Mouse (Mus musculus) thymus, adult 2 months (tissue): ENCODE results near the gene Gm26657. TPM values are rescaled to one million over a fixed set of nuclear protein-coding genes. Genes with fewer than 3 reads are reported as not detected.

Experiments
- DNase-seq: peaks from one replicate; pipeline ENCODE4 v3.0.0; 2021
- H3K27ac ChIP-seq: fragments of 200-500 bp; 2 replicates; pipeline ENCODE4 v1.5.1; 2012; ENCODE audit warnings: low read length, control low read depth; ENCODE audit not compliant: control insufficient read depth, insufficient read depth
- H3K27me3 ChIP-seq: fragments of 200-500 bp; 2 replicates; pipeline ENCODE4 v1.6.1; 2012; ENCODE audit warnings: mild to moderate bottlenecking, low read length, moderate library complexity, mixed read lengths; ENCODE audit not compliant: control insufficient read depth, insufficient read depth
- H3K36me3 ChIP-seq: fragments of 200-500 bp; 2 replicates; pipeline ENCODE4 v1.6.1; 2012; ENCODE audit warnings: mild to moderate bottlenecking, low read length, moderate library complexity; ENCODE audit not compliant: control insufficient read depth, insufficient read depth
- H3K4me1 ChIP-seq: fragments of 200-500 bp; replicated peaks from 2 replicates; pipeline ENCODE4 v1.6.1; 2012; ENCODE audit warnings: low read length; ENCODE audit not compliant: control insufficient read depth, insufficient read depth
- H3K4me3 ChIP-seq: fragments of 200-500 bp; 2 replicates; pipeline ENCODE4 v1.5.1; 2012; ENCODE audit warnings: mild to moderate bottlenecking, low read length, control low read depth, moderate library complexity; ENCODE audit not compliant: control insufficient read depth, insufficient read depth
- CTCF ChIP-seq: fragments of 200-500 bp; IDR thresholded peaks from 2 replicates; pipeline ENCODE4 v1.5.1; 2012; ENCODE audit warnings: mild to moderate bottlenecking, control low read depth, low read length, moderate library complexity, borderline replicate concordance; ENCODE audit not compliant: control insufficient read depth, poor library complexity, insufficient read depth; ENCODE audit errors: extremely low read depth
- POLR2A ChIP-seq: fragments of 200-500 bp; IDR thresholded peaks from 2 replicates; pipeline ENCODE4 v1.6.1; 2012; ENCODE audit warnings: mild to moderate bottlenecking, low read length, control low read depth, moderate library complexity; ENCODE audit not compliant: control insufficient read depth, poor library complexity, insufficient read depth; ENCODE audit errors: extremely low read depth
- WGBS: fragments of 180-500 bp; shearing (Covaris S2); methylation state at CpG from one replicate; pipeline ENCODE4 v1.1.7; 2018; 5-methylcytosine and 5-hydroxymethylcytosine counted together
- polyA plus RNA-seq: library from polyadenylated mRNA; depleted of rRNA; stranded (reverse); fragments of >200 nt; gene quantifications from 2 replicates; pipeline ENCODE4 v1.2.3, GENCODE M21; 2012

Gm26657 gene
- polyA plus RNA-seq, 1 experiment = not detected

DNA sequence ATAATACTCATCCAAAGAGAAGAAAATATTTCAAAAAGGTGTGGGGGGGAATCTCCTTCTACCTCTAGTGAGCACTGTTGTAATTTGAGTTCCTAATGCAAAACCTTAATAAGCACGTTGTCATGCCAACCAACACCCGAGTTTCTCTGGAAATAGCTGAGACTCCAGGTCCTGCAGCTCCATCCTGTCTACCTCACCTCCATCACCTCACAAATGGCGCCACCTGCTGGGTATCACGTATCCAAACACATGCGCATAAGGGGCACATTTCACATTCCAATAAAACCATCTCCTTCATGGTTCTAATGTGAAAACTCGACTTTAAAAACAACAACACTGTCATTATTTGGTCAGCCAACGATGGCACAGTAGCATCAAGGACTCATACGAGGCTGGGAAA, 14.0 kb upstream of the Gm26657 start:
- no peak overlapping the region for H3K4me3 ChIP-seq
- DNase-seq = peak; percentile 33
- whole genome bisulfite sequencing = 73% methylated on average over 8 of the region's 8 CpGs
- no peaks in the 10 kb centered on the region for H3K4me1 ChIP-seq
- H3K27me3 ChIP-seq = no peaks in the 10 kb centered on the region
- H3K27ac ChIP-seq = no peak overlapping the region
- TF ChIP-seq POLR2A (no peak), CTCF (no peak)
- H3K36me3 ChIP-seq = no peaks in the 10 kb centered on the region

DNA sequence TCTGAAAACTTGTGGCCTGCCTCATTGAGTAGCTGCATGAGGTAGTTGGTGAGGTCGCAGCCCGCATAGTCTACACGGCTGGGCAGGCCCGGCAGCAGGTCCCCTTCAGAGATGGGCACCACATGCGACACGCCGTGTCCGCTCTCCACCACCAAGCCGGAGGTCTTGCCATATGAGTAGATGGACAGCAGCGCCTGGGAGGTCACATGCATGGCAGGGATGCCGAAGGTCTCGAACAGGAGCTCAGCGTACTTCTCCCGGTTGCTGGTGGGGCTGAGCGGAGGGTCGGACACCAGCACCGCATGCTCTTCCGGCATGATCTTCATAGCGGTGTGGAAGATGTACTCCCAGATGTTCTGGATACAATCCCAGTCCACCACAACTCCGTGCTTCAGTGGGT, 741 bp downstream of the Gm26657 start:
- TF ChIP-seq CTCF (no peak), POLR2A (no peak)
- Histone ChIP-seq H3K27ac (no peak overlapping the region), H3K36me3 (no peaks in the 10 kb centered on the region), H3K4me1 (no peaks in the 10 kb centered on the region), H3K27me3 (no peaks in the 10 kb centered on the region), H3K4me3 (no peak overlapping the region)
- 97% methylated on average over 20 of the region's 20 CpGs for WGBS
- DNase-seq = no peak

DNA sequence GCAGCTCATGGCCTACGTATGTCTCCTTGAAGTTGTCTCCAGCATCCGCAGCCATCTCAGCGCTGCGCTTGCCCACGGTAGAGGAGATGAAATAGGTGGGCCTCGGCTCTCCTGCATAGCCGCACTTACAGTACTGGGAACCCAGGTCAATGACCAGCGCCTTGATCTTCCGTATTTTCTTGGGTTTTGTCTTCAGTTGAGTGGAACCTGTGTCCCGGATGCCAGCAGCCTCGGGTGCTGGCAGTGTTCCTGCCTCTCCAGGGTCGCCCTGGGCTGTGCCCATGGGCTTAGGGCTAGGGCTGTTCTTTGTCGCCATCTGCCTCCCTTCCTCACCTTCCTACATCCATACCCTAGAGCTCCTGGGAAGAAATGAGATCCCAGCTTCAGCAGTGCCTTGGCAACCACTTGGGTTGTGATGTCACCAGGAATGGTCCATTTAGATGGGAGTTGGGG, 1.2 kb downstream of the Gm26657 start, which contains the start of gene Actl7b:
Gene Actl7b (minus strand): TSS at position 403 of the 453 bp plus-strand sequence.
- WGBS = 97% methylated on average over 13 of the region's 13 CpGs

GRCm38 (mm10) chr4:56742698-56743097, 2.8 kb downstream of the Gm26657 start:
- H3K4me1 ChIP-seq = no peaks in the 10 kb centered on the region
- WGBS = 98% methylated on average over 4 of the region's 4 CpGs
- no peaks in the 10 kb centered on the region for H3K36me3 ChIP-seq
- H3K27ac ChIP-seq = no peak overlapping the region
- H3K4me3 ChIP-seq = no peak overlapping the region
- no peaks in the 10 kb centered on the region for H3K27me3 ChIP-seq
- no peak for DNase-seq
- no peak for TF ChIP-seq POLR2A
- no peak for TF ChIP-seq CTCF

More for the DNA sequence above, 1.2 kb downstream of the Gm26657 start, which contains the start of gene Actl7b:
- Histone ChIP-seq H3K4me1 (no peaks in the 10 kb centered on the region), H3K27me3 (no peaks in the 10 kb centered on the region), H3K36me3 (no peaks in the 10 kb centered on the region), H3K4me3 (no peak within 1 kb of the TSS), H3K27ac (no peak within 1 kb of the TSS)
- no peak for DNase-seq
- TF ChIP-seq CTCF (no peak), POLR2A (no peak)

GRCm38 (mm10) chr4:56743363-56744195, 3.7 kb downstream of the Gm26657 start, which contains the start of gene Actl7a:
Gene Actl7a (plus strand): TSS chr4:56743413.
- Histone ChIP-seq H3K4me3 (no peak within 1 kb of the TSS), H3K27ac (no peak within 1 kb of the TSS), H3K36me3 (no peaks in the 10 kb centered on the region), H3K4me1 (no peaks in the 10 kb centered on the region), H3K27me3 (no peaks in the 10 kb centered on the region)
- TF ChIP-seq POLR2A = no peak
- no peak for TF ChIP-seq CTCF
- WGBS = 97% methylated on average over 21 of the region's 21 CpGs
- DNase-seq = no peak

DNA sequence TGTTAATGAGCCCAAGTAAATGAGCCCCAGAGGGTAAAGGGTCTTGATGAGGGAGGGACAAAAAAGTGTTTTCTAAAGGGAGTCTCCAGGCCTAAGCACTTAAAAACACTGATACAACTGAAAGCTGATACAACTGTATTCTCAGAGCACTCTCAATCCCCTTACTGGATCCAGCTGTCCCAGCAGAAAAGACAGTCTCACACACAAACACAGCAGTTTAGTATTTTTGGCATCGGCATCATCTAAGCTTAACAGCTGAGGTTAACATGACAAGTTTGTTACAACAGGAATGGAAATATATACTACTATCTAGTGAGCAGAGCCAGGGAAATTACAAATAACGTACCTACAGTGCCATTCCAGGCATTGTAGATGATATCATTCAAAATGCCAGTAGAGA, 6.5 kb downstream of the Gm26657 start:
- no peak overlapping the region for H3K27ac ChIP-seq
- DNase-seq = no peak
- WGBS = 94% methylated on average over 2 of the region's 2 CpGs

GRCm38 (mm10) chr4:56747456-56747855, 7.6 kb downstream of the Gm26657 start:
- WGBS = 98% methylated on average over 9 of the region's 9 CpGs
- H3K36me3 ChIP-seq = peaks cover 16% of the 10 kb centered on the region
- no peaks in the 10 kb centered on the region for H3K4me1 ChIP-seq
- no peak overlapping the region for H3K4me3 ChIP-seq
- no peaks in the 10 kb centered on the region for H3K27me3 ChIP-seq
- DNase-seq = no peak
- H3K27ac ChIP-seq = no peak overlapping the region
- TF ChIP-seq CTCF (no peak), POLR2A (no peak)

More for the DNA sequence above, 6.5 kb downstream of the Gm26657 start:
- H3K4me1 ChIP-seq = no peaks in the 10 kb centered on the region
- H3K36me3 ChIP-seq = peaks cover 12% of the 10 kb centered on the region
- TF ChIP-seq CTCF (no peak), POLR2A (no peak)
- no peak overlapping the region for H3K4me3 ChIP-seq
- H3K27me3 ChIP-seq = no peaks in the 10 kb centered on the region
